Mouse (Mus musculus) thymus, adult 2 months (tissue): ENCODE measurements around the gene Abhd16a. TPM values are rescaled to one million over a fixed set of nuclear protein-coding genes. Genes with fewer than 3 reads are reported as not detected.
A peak's percentile ranks its signal among the peaks of the same experiment; 100 is the strongest.

Source experiments
- DNase-seq: peaks from one replicate; pipeline ENCODE4 v3.0.0; 2021
- H3K27ac ChIP-seq: fragments of 200-500 bp; 2 replicates; pipeline ENCODE4 v1.5.1; 2012; ENCODE audit warnings: low read length, control low read depth; ENCODE audit not compliant: control insufficient read depth, insufficient read depth
- H3K27me3 ChIP-seq: fragments of 200-500 bp; 2 replicates; pipeline ENCODE4 v1.6.1; 2012; ENCODE audit warnings: mild to moderate bottlenecking, low read length, moderate library complexity, mixed read lengths; ENCODE audit not compliant: control insufficient read depth, insufficient read depth
- H3K36me3 ChIP-seq: fragments of 200-500 bp; 2 replicates; pipeline ENCODE4 v1.6.1; 2012; ENCODE audit warnings: mild to moderate bottlenecking, low read length, moderate library complexity; ENCODE audit not compliant: control insufficient read depth, insufficient read depth
- H3K4me1 ChIP-seq: fragments of 200-500 bp; replicated peaks from 2 replicates; pipeline ENCODE4 v1.6.1; 2012; ENCODE audit warnings: low read length; ENCODE audit not compliant: control insufficient read depth, insufficient read depth
- H3K4me3 ChIP-seq: fragments of 200-500 bp; 2 replicates; pipeline ENCODE4 v1.5.1; 2012; ENCODE audit warnings: mild to moderate bottlenecking, low read length, control low read depth, moderate library complexity; ENCODE audit not compliant: control insufficient read depth, insufficient read depth
- CTCF ChIP-seq: fragments of 200-500 bp; IDR thresholded peaks from 2 replicates; pipeline ENCODE4 v1.5.1; 2012; ENCODE audit warnings: mild to moderate bottlenecking, control low read depth, low read length, moderate library complexity, borderline replicate concordance; ENCODE audit not compliant: control insufficient read depth, poor library complexity, insufficient read depth; ENCODE audit errors: extremely low read depth
- POLR2A ChIP-seq: fragments of 200-500 bp; IDR thresholded peaks from 2 replicates; pipeline ENCODE4 v1.6.1; 2012; ENCODE audit warnings: mild to moderate bottlenecking, low read length, control low read depth, moderate library complexity; ENCODE audit not compliant: control insufficient read depth, poor library complexity, insufficient read depth; ENCODE audit errors: extremely low read depth
- WGBS: fragments of 180-500 bp; shearing (Covaris S2); methylation state at CpG from one replicate; pipeline ENCODE4 v1.1.7; 2018; 5-methylcytosine and 5-hydroxymethylcytosine counted together
- polyA plus RNA-seq: library from polyadenylated mRNA; depleted of rRNA; stranded (reverse); fragments of >200 nt; gene quantifications from 2 replicates; pipeline ENCODE4 v1.2.3, GENCODE M21; 2012

Gene Abhd16a
- polyA plus RNA-seq, 1 experiment, result 191 TPM

GRCm38 (mm10) chr17:35060071-35060470 is 29.0 kb upstream of the Abhd16a start:
- Histone ChIP-seq H3K36me3 (peaks cover 30% of the 10 kb centered on the region), H3K27ac (no peak overlapping the region), H3K27me3 (peaks cover 6% of the 10 kb centered on the region), H3K4me3 (no peak overlapping the region), H3K4me1 (peaks cover 14% of the 10 kb centered on the region)
- DNase-seq, result no peak
- TF ChIP-seq POLR2A (no peak), CTCF (no peak)
- WGBS, result 73% methylated on average over 14 of the region's 14 CpGs

- H3K4me1 ChIP-seq, result peaks cover 21% of the 10 kb centered on the region
- no peak overlapping the region for H3K4me3 ChIP-seq
- WGBS, result 89% methylated on average over 22 of the region's 22 CpGs
- peaks cover 12% of the 10 kb centered on the region for H3K27me3 ChIP-seq
- no peak for DNase-seq
- no peak overlapping the region for H3K27ac ChIP-seq
- H3K36me3 ChIP-seq, result peaks cover 23% of the 10 kb centered on the region
- TF ChIP-seq POLR2A (no peak), CTCF (no peak)
These were observed 28.2 kb upstream of the Abhd16a start for GRCm38 (mm10) chr17:35060737-35061297.

- Histone ChIP-seq H3K27me3 (peaks cover 16% of the 10 kb centered on the region), H3K4me1 (peaks cover 21% of the 10 kb centered on the region), H3K27ac (no peak overlapping the region), H3K36me3 (peaks cover 18% of the 10 kb centered on the region), H3K4me3 (no peak overlapping the region)
- DNase-seq, result no peak
- no peak for TF ChIP-seq POLR2A
- TF ChIP-seq CTCF, result no peak
- WGBS, result 98% methylated on average over 8 of the region's 8 CpGs
These were observed 27.8 kb upstream of the Abhd16a start for GRCm38 (mm10) chr17:35061299-35061698.

- H3K36me3 ChIP-seq, result peaks cover 1% of the 10 kb centered on the region
- TF ChIP-seq CTCF, result no peak
- TF ChIP-seq POLR2A, result no peak
- no peak overlapping the region for H3K27ac ChIP-seq
- peaks cover 16% of the 10 kb centered on the region for H3K27me3 ChIP-seq
- no peak for DNase-seq
- peaks cover 18% of the 10 kb centered on the region for H3K4me1 ChIP-seq
- 97% methylated on average over 3 of the region's 3 CpGs for WGBS
- H3K4me3 ChIP-seq, result no peak overlapping the region
These were observed 25.6 kb upstream of the Abhd16a start for GRCm38 (mm10) chr17:35063466-35063865.

- TF ChIP-seq CTCF (no peak), POLR2A (no peak)
- Histone ChIP-seq H3K4me1 (peaks cover 11% of the 10 kb centered on the region), H3K27me3 (peaks cover 16% of the 10 kb centered on the region), H3K27ac (no peak overlapping the region), H3K36me3 (no peaks in the 10 kb centered on the region), H3K4me3 (no peak overlapping the region)
- 58% methylated on average over 10 of the region's 10 CpGs for WGBS
- no peak for DNase-seq
These were observed 24.6 kb upstream of the Abhd16a start for GRCm38 (mm10) chr17:35064378-35064877.

- Histone ChIP-seq H3K4me3 (peak within 1 kb of the TSS; percentile 32), H3K27me3 (peaks cover 16% of the 10 kb centered on the region), H3K27ac (no peak within 1 kb of the TSS), H3K4me1 (peaks cover 16% of the 10 kb centered on the region), H3K36me3 (no peaks in the 10 kb centered on the region)
- WGBS, result 5% methylated on average over 48 of the region's 48 CpGs
- TF ChIP-seq POLR2A (no peak), CTCF (no peak)
- DNase-seq, result no peak
These were observed 23.8 kb upstream of the Abhd16a start, which contains the start of gene Ly6g6c for GRCm38 (mm10) chr17:35064951-35065947. TSS of gene Ly6g6c (plus strand) at chr17:35065388.
